Mouse (Mus musculus): ENCODE data around the gene Etfbkmt. TPM values are rescaled to one million over a fixed set of nuclear protein-coding genes. Genes with fewer than 3 reads are reported as not detected.
"Not testable (repeated sequence)": the region's sequence is repeated elsewhere in the genome, so short reads cannot be mapped to it uniquely, and the experiment has no call there.

Etfbkmt gene
- polyA plus RNA-seq, 1 experiment from 2014 or later: 17.3 TPM

GRCm38 (mm10) chr6:149188041-149188924 is 48.6 kb downstream of the Etfbkmt start, which contains the start of gene Amn1:
TSS of gene Amn1 (minus strand) at chr6:149188712.
- no peaks in the 10 kb centered on the region for H3K27me3 ChIP-seq
- H3K9ac ChIP-seq (replicated peaks): peak within 1 kb of the TSS; percentile 88
- peaks cover 14% of the 10 kb centered on the region for H3K36me3 ChIP-seq
- under 1% methylated on average over 34 of the region's 34 CpGs for WGBS
- peak; percentile 99 for ATAC-seq (ENCODE audit: insufficient number of reproducible peaks, insufficient read depth, low FRiP score, low TSS enrichment, low read depth)
- peak within 1 kb of the TSS; percentile 94 for H3K27ac ChIP-seq
- H3K9me3 ChIP-seq: no peaks in the 10 kb centered on the region
- H3K4me2 ChIP-seq: peak within 1 kb of the TSS; percentile 64
- peaks cover 14% of the 10 kb centered on the region for H3K4me1 ChIP-seq (replicated peaks)
- H3K4me3 ChIP-seq (replicated peaks): peak within 1 kb of the TSS; percentile 70

GRCm38 (mm10) chr6:149188925-149189257 is 49.2 kb downstream of the Etfbkmt start:
- peaks cover 14% of the 10 kb centered on the region for H3K4me1 ChIP-seq (replicated peaks)
- H3K9ac ChIP-seq (replicated peaks): peak overlapping the region; percentile 5; the same call in 1 of the 2 replicates
- no peaks in the 10 kb centered on the region for H3K27me3 ChIP-seq
- peak overlapping the region; percentile 64 for H3K4me2 ChIP-seq
- peak overlapping the region; percentile 70 for H3K4me3 ChIP-seq (replicated peaks)
- H3K9me3 ChIP-seq: no peaks in the 10 kb centered on the region
- 37% methylated on average over 8 of the region's 8 CpGs for WGBS
- H3K36me3 ChIP-seq: peaks cover 8% of the 10 kb centered on the region
- peak overlapping the region; percentile 94; the same call in 1 of the 2 replicates for H3K27ac ChIP-seq
- peak; percentile 71; the same call in 1 of the 2 replicates for ATAC-seq (ENCODE audit: insufficient number of reproducible peaks, insufficient read depth, low FRiP score, low TSS enrichment, low read depth)

- 94% methylated on average over 16 of the region's 16 CpGs for WGBS
- H3K9ac ChIP-seq (replicated peaks): no peak overlapping the region
- no peak for ATAC-seq (ENCODE audit: insufficient number of reproducible peaks, insufficient read depth, low FRiP score, low TSS enrichment, low read depth)
- H3K9me3 ChIP-seq: no peaks in the 10 kb centered on the region
- peaks cover 2% of the 10 kb centered on the region; the same call in 1 of the 2 replicates for H3K36me3 ChIP-seq
- H3K4me1 ChIP-seq (replicated peaks): peaks cover 14% of the 10 kb centered on the region
- H3K27me3 ChIP-seq: no peaks in the 10 kb centered on the region
- H3K4me2 ChIP-seq: peak overlapping the region; percentile 64
- no peak overlapping the region for H3K27ac ChIP-seq
- H3K4me3 ChIP-seq (replicated peaks): peak overlapping the region; percentile 70; the same call in 1 of the 2 replicates
These were observed 49.8 kb downstream of the Etfbkmt start for GRCm38 (mm10) chr6:149189340-149189922.

GRCm38 (mm10) chr6:149191951-149192350 is 52.3 kb downstream of the Etfbkmt start:
- H3K27me3 ChIP-seq; H3K4me3 ChIP-seq (replicated peaks); H3K4me1 ChIP-seq (replicated peaks); H3K27ac ChIP-seq; H3K36me3 ChIP-seq; H3K9me3 ChIP-seq; ATAC-seq (ENCODE audit: insufficient number of reproducible peaks, insufficient read depth, low FRiP score, low TSS enrichment, low read depth); H3K9ac ChIP-seq (replicated peaks); H3K4me2 ChIP-seq: not testable (repeated sequence)
- 90% methylated on average over 5 of the region's 5 CpGs for WGBS

- no peak for ATAC-seq (ENCODE audit: insufficient number of reproducible peaks, insufficient read depth, low FRiP score, low TSS enrichment, low read depth)
- H3K27me3 ChIP-seq: no peaks in the 10 kb centered on the region
- H3K4me2 ChIP-seq: no peak overlapping the region
- no peaks in the 10 kb centered on the region for H3K4me1 ChIP-seq (replicated peaks)
- no peak overlapping the region for H3K27ac ChIP-seq
- H3K36me3 ChIP-seq: no peaks in the 10 kb centered on the region
- no peak overlapping the region for H3K4me3 ChIP-seq (replicated peaks)
- H3K9me3 ChIP-seq: no peaks in the 10 kb centered on the region
- H3K9ac ChIP-seq (replicated peaks): no peak overlapping the region
- 79% methylated on average over 5 of the region's 5 CpGs for WGBS
These were observed 53.7 kb downstream of the Etfbkmt start for GRCm38 (mm10) chr6:149193276-149193905.

GRCm38 (mm10) chr6:149197116-149197515 is 57.5 kb downstream of the Etfbkmt start:
- 81% methylated on average over 3 of the region's 3 CpGs for WGBS
- Histone ChIP-seq H3K4me2 (no peak overlapping the region), H3K27me3 (no peaks in the 10 kb centered on the region), H3K4me1 (replicated peaks) (no peaks in the 10 kb centered on the region), H3K4me3 (replicated peaks) (no peak overlapping the region), H3K36me3 (no peaks in the 10 kb centered on the region), H3K9ac (replicated peaks) (no peak overlapping the region), H3K27ac (no peak overlapping the region), H3K9me3 (no peaks in the 10 kb centered on the region)
- no peak for ATAC-seq (ENCODE audit: insufficient number of reproducible peaks, insufficient read depth, low FRiP score, low TSS enrichment, low read depth)

- H3K27me3 ChIP-seq: no peaks in the 10 kb centered on the region
- no peak for ATAC-seq (ENCODE audit: insufficient number of reproducible peaks, insufficient read depth, low FRiP score, low TSS enrichment, low read depth)
These were observed 58.9 kb downstream of the Etfbkmt start for GRCm38 (mm10) chr6:149198572-149198971.

More at GRCm38 (mm10) chr6:149198572-149198971, 58.9 kb downstream of the Etfbkmt start:
- Histone ChIP-seq H3K27ac (no peak overlapping the region), H3K9me3 (no peaks in the 10 kb centered on the region), H3K36me3 (no peaks in the 10 kb centered on the region), H3K9ac (replicated peaks) (no peak overlapping the region), H3K4me2 (no peak overlapping the region), H3K4me3 (replicated peaks) (no peak overlapping the region), H3K4me1 (replicated peaks) (no peaks in the 10 kb centered on the region)

Other genes with a start within 250 kb of the Etfbkmt start
- gene Caprin2, start 243.6 kb upstream of the Etfbkmt start, polyA plus RNA-seq (2016; fragmentation: Nextera tagmentation; extraction: Ambion mirVana): 18.1 and 20.5 TPM in 2 replicates
- 152 and 167 TPM in 2 replicates for gene Sinhcaf, start 193.4 kb upstream of the Etfbkmt start, polyA plus RNA-seq (2016; fragmentation: Nextera tagmentation; extraction: Ambion mirVana)
- gene Dennd5b, start 38.2 kb upstream of the Etfbkmt start, polyA plus RNA-seq (2016; fragmentation: Nextera tagmentation; extraction: Ambion mirVana): 8.2 and 8.5 TPM in 2 replicates
- not detected in 2 replicates for gene Gm10203, start 9.7 kb upstream of the Etfbkmt start, polyA plus RNA-seq (2016; fragmentation: Nextera tagmentation; extraction: Ambion mirVana)
- 41.3 and 43.3 TPM in 2 replicates for gene Amn1, start 48.9 kb downstream of the Etfbkmt start, polyA plus RNA-seq (2016; fragmentation: Nextera tagmentation; extraction: Ambion mirVana)
- 61.7 and 66.2 TPM in 2 replicates for gene Resf1, start 169.6 kb downstream of the Etfbkmt start, polyA plus RNA-seq (2016; fragmentation: Nextera tagmentation; extraction: Ambion mirVana)

Data from limb, embryonic 12.5 days (tissue).